Mouse (Mus musculus): ENCODE measurements at regions not wholly inside any gene's neighbourhood (a gene's known extent, or its start where the extent isn't known, plus 50 kb on each side); places are given as distances from the start of the nearest gene placed in this dataset.

DNA sequence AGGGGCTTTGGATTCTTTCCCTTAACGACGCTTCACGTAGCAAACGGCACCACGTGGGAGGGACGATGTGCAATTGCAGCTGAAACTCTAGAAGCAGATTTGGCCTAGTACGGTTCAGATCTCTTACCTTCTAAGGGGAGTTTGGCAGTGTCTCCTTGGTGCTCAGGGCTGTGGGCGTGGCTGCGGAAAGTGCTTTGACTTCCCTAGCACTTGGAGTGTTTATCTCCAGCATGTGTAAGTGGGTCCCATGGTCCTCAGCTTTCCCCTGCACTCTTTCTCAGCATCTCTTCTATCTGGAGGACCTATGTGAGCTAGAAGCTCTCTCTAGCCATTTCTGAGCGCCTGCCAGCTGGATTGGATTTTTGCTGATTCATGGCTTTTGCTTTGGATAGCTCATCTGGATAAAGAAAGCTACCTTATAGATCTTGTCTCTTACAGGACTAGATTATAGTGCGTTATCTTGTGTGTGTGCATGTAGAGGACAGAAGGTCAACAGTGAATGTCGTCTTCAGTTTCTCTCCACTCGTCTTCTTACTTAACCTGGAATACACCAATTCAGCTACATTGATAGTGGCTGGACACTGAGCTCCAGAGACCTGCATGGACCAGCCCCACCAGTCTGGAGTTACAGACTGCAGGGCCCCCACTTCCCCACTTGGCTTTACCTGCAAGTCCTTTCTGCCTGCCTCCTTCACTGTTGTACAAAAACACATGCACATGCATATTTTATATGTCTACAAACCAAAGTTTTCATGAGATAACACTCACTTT, 92.8 kb upstream of the Serbp1 start:
- Histone ChIP-seq H3K4me1 (ENCODE audit: control insufficient read depth in 2 of 2, insufficient read depth in 2 of 2, low read length in 2 of 2, poor library complexity in 1 of 2) (peaks cover 9 to 26% of the 10 kb centered on the region in 2 experiments), H3K9me3 (ENCODE audit: control insufficient read depth, insufficient read depth, low read depth, low read length) (no peaks in the 10 kb centered on the region), H3K4me3 (ENCODE audit: insufficient read depth in 1 of 2, low read depth in 1 of 2, low read length in 2 of 2, poor library complexity in 1 of 2, severe bottlenecking in 1 of 2) (no peak overlapping the region), H3K9ac (ENCODE audit: insufficient read depth, low read depth, low read length, poor library complexity, severe bottlenecking) (no peak overlapping the region), H3K36me3 (ENCODE audit: control insufficient read depth, insufficient read depth, low read length, poor library complexity, severe bottlenecking) (no peaks in the 10 kb centered on the region), H3K27ac (ENCODE audit: insufficient read depth, low read depth, low read length, poor library complexity, severe bottlenecking) (peak overlapping the region; percentile 83)
- TF ChIP-seq ZC3H11A (IDR thresholded peaks at IDR 0.05; ENCODE audit: borderline replicate concordance, low read depth, low read length) (no peak), HCFC1 (IDR thresholded peaks at IDR 0.05; ENCODE audit: borderline replicate concordance, insufficient read depth, low read length) (no peak), CHD2 (IDR thresholded peaks at IDR 0.05; ENCODE audit: low read depth, low read length) (no peak), ZNF384 (IDR thresholded peaks at IDR 0.05; ENCODE audit: low read depth, low read length) (no peak), MAFK (IDR thresholded peaks at IDR 0.05; ENCODE audit: insufficient read depth, low read depth, low read length) (peak; percentile 95)
- in situ Hi-C loops (cut with MboI; ENCODE audit: low sequenced_read_pairs in 2 of 2, unreplicated experiment in 2 of 2): no loop called here
- DNase-seq (ENCODE audit: low read depth, low spot score): no peak

DNA sequence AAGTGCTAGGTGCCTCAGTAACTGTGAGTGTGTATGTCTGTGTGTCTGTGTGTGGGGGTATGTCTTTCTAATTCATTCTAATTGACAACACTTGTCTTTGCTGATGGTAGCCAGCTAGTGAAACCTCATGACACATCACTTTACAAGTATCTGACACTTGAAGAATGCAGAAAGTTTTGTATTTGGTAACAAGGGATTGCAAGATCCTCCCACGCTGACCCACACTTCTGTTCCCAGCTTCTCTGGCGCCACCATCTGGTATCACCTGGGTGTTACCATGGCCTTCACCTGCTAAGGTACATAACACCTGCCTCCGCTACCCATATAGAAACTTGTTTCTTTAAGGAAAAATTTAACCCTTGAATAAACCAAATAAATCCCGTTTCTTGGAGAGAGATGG, 95.8 kb upstream of the Serbp1 start:
- H3K9ac ChIP-seq (ENCODE audit: insufficient read depth, low read depth, low read length, poor library complexity, severe bottlenecking): no peak overlapping the region
- DNase-seq (ENCODE audit: low read depth, low spot score): no peak
- H3K4me3 ChIP-seq (ENCODE audit: insufficient read depth in 1 of 2, low read depth in 1 of 2, low read length in 2 of 2, poor library complexity in 1 of 2, severe bottlenecking in 1 of 2): no peak overlapping the region
- in situ Hi-C loops (cut with MboI; ENCODE audit: low sequenced_read_pairs in 2 of 2, unreplicated experiment in 2 of 2): no loop called here
- H3K27ac ChIP-seq (ENCODE audit: insufficient read depth, low read depth, low read length, poor library complexity, severe bottlenecking): no peak overlapping the region
- no peaks in the 10 kb centered on the region for H3K9me3 ChIP-seq (ENCODE audit: control insufficient read depth, insufficient read depth, low read depth, low read length)
- TF ChIP-seq CHD2 (IDR thresholded peaks at IDR 0.05; ENCODE audit: low read depth, low read length): no peak
- peak; percentile 76 for TF ChIP-seq ZC3H11A (IDR thresholded peaks at IDR 0.05; ENCODE audit: borderline replicate concordance, low read depth, low read length)
- H3K4me1 ChIP-seq (ENCODE audit: control insufficient read depth in 2 of 2, insufficient read depth in 2 of 2, low read length in 2 of 2, poor library complexity in 1 of 2): peaks cover 12 to 23% of the 10 kb centered on the region in 2 experiments
- no peaks in the 10 kb centered on the region for H3K36me3 ChIP-seq (ENCODE audit: control insufficient read depth, insufficient read depth, low read length, poor library complexity, severe bottlenecking)

DNA sequence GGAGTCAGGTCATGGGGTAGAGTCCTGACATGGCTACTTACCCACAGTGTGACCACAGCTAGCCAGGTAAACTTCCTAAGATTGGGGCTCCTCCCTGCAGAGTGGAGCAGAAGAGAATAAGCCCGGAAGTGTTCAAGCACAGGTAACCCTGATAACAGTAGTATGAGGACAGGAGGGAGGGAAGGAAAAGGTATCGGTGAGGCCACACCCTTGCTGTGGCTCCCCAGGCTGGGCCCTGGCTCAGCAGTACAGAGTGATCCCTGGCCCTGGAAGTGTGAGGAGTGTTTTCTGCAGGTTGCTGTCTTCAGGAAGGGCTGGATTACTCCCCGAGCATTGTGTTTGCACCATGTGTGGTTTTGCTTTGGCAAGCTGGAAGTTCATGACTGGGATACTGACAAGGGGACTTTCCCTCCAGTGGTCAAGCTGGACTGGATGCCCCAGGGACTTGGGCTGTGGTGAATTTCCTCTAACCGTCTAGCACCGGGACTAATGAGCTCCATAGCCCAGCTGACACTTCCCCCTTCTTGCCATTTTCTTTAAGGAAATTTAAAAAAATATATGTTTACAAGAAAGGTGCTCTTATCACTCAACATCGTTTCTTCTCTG, 97.2 kb upstream of the Serbp1 start:
- no peak overlapping the region; the same call in 1 of the 2 replicates for H3K9ac ChIP-seq (ENCODE audit: insufficient read depth, low read depth, low read length, poor library complexity, severe bottlenecking)
- peaks cover 13 to 26% of the 10 kb centered on the region in 2 experiments for H3K4me1 ChIP-seq (ENCODE audit: control insufficient read depth in 2 of 2, insufficient read depth in 2 of 2, low read length in 2 of 2, poor library complexity in 1 of 2)
- no peaks in the 10 kb centered on the region for H3K9me3 ChIP-seq (ENCODE audit: control insufficient read depth, insufficient read depth, low read depth, low read length)
- H3K27ac ChIP-seq (ENCODE audit: insufficient read depth, low read depth, low read length, poor library complexity, severe bottlenecking): no peak overlapping the region
- in situ Hi-C loops (cut with MboI; ENCODE audit: low sequenced_read_pairs in 2 of 2, unreplicated experiment in 2 of 2): no loop called here
- DNase-seq (ENCODE audit: low read depth, low spot score): no peak
- H3K36me3 ChIP-seq (ENCODE audit: control insufficient read depth, insufficient read depth, low read length, poor library complexity, severe bottlenecking): no peaks in the 10 kb centered on the region
- H3K4me3 ChIP-seq (ENCODE audit: insufficient read depth in 1 of 2, low read depth in 1 of 2, low read length in 2 of 2, poor library complexity in 1 of 2, severe bottlenecking in 1 of 2): no peak overlapping the region
- TF ChIP-seq ZNF384 (IDR thresholded peaks at IDR 0.05; ENCODE audit: low read depth, low read length) (no peak), MAFK (IDR thresholded peaks at IDR 0.05; ENCODE audit: insufficient read depth, low read depth, low read length) (no peak), HCFC1 (IDR thresholded peaks at IDR 0.05; ENCODE audit: borderline replicate concordance, insufficient read depth, low read length) (no peak), ZC3H11A (IDR thresholded peaks at IDR 0.05; ENCODE audit: borderline replicate concordance, low read depth, low read length) (no peak), CHD2 (IDR thresholded peaks at IDR 0.05; ENCODE audit: low read depth, low read length) (no peak)

DNA sequence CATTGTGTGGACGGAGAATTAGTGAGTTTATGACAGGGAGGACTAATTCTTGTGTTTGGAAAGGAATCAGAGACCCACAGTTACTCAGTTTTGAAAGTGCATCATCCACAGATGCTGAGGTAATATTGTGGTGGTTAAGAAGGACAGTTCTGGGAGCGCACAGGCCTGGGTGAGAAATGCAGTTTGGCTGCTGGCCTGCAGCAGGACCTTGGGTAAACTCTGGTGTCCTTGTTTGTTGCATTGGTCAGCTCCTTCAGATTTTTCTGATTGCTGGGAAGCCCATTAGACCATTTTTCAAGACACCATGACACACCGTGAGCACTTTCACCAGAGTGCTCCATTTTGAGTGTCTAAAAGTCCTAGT, 99.0 kb upstream of the Serbp1 start:
- in situ Hi-C loops (cut with MboI; ENCODE audit: low sequenced_read_pairs in 2 of 2, unreplicated experiment in 2 of 2): no loop called here
- TF ChIP-seq CHD2 (IDR thresholded peaks at IDR 0.05; ENCODE audit: low read depth, low read length) (no peak), ZNF384 (IDR thresholded peaks at IDR 0.05; ENCODE audit: low read depth, low read length) (no peak), HCFC1 (IDR thresholded peaks at IDR 0.05; ENCODE audit: borderline replicate concordance, insufficient read depth, low read length) (no peak), ZC3H11A (IDR thresholded peaks at IDR 0.05; ENCODE audit: borderline replicate concordance, low read depth, low read length) (no peak), MAFK (IDR thresholded peaks at IDR 0.05; ENCODE audit: insufficient read depth, low read depth, low read length) (no peak)
- no peak for DNase-seq (ENCODE audit: low read depth, low spot score)
- no peak overlapping the region for H3K4me3 ChIP-seq (ENCODE audit: insufficient read depth in 1 of 2, low read depth in 1 of 2, low read length in 2 of 2, poor library complexity in 1 of 2, severe bottlenecking in 1 of 2)
- H3K27ac ChIP-seq (ENCODE audit: insufficient read depth, low read depth, low read length, poor library complexity, severe bottlenecking): no peak overlapping the region
- peaks cover 4 to 16% of the 10 kb centered on the region in 2 experiments; a peak in 3 of 4 replicates for H3K4me1 ChIP-seq (ENCODE audit: control insufficient read depth in 2 of 2, insufficient read depth in 2 of 2, low read length in 2 of 2, poor library complexity in 1 of 2)
- H3K9me3 ChIP-seq (ENCODE audit: control insufficient read depth, insufficient read depth, low read depth, low read length): no peaks in the 10 kb centered on the region
- H3K9ac ChIP-seq (ENCODE audit: insufficient read depth, low read depth, low read length, poor library complexity, severe bottlenecking): no peak overlapping the region
- no peaks in the 10 kb centered on the region for H3K36me3 ChIP-seq (ENCODE audit: control insufficient read depth, insufficient read depth, low read length, poor library complexity, severe bottlenecking)
